Mouse (Mus musculus): ENCODE results near the gene Rnf123.

- TF ChIP-seq CTCF (IDR thresholded peaks at IDR 0.05; ENCODE audit: borderline replicate concordance, insufficient read depth, low read length) (no peak), POLR2A (IDR thresholded peaks at IDR 0.05; ENCODE audit: low read depth, low read length) (no peak)
Measured at GRCm38 (mm10) chr9:108010385-108010784, 72.8 kb downstream of the Rnf123 start.

Data from embryonic fibroblast, embryonic 13.5 days (primary cell).